Mouse (Mus musculus) embryonic facial prominence, embryonic 11.5 days (tissue): ENCODE measurements at regions not wholly inside any gene's neighbourhood (a gene's known extent, or its start where the extent isn't known, plus 50 kb on each side); places are given as distances from the start of the nearest gene placed in this dataset.

Experiments used
- ATAC-seq: fragments of 200-750 bp; cut with Nextera tagmentation; replicated peaks from 2 replicates; pipeline ENCODE4 v1.8.0; 2017; ENCODE audit warnings: low read depth; ENCODE audit not compliant: insufficient number of reproducible peaks, low FRiP score, low TSS enrichment
- DNase-seq: peaks from one replicate; pipeline ENCODE4 v3.0.0-alpha.2; 2015; ENCODE audit warnings: low spot score
- H3K27ac ChIP-seq: fragments of 300-500 bp; sonication (generic); replicated peaks from 2 replicates; pipeline ENCODE4 v1.5.1; 2014; ENCODE audit warnings: mild to moderate bottlenecking, low read depth, low read length, control low read depth
- H3K27me3 ChIP-seq: fragments of 300-500 bp; sonication (generic); 2 replicates; pipeline ENCODE4 v1.6.1; 2014; ENCODE audit warnings: mild to moderate bottlenecking, low read length, moderate library complexity, mixed read lengths; ENCODE audit not compliant: control insufficient read depth, insufficient read depth
- H3K36me3 ChIP-seq: fragments of 300-500 bp; sonication (generic); replicated peaks from 2 replicates; pipeline ENCODE4 v1.6.1; 2014; ENCODE audit warnings: low read depth, mild to moderate bottlenecking, low read length, moderate library complexity, mixed read lengths; ENCODE audit not compliant: control insufficient read depth, insufficient read depth
- H3K4me1 ChIP-seq: fragments of 300-500 bp; sonication (generic); 2 replicates; pipeline ENCODE4 v1.6.1; 2014; ENCODE audit warnings: low read length, mixed read lengths; ENCODE audit not compliant: control insufficient read depth, insufficient read depth
- H3K4me2 ChIP-seq: fragments of 300-500 bp; sonication (generic); 2 replicates; pipeline ENCODE4 v1.6.1; 2014; ENCODE audit warnings: low read depth, mild to moderate bottlenecking, control low read depth, low read length, moderate library complexity
- H3K4me3 ChIP-seq: fragments of 300-500 bp; sonication (generic); 2 replicates; pipeline ENCODE4 v1.5.1; 2014; ENCODE audit warnings: low read depth, low read length, control low read depth
- H3K9ac ChIP-seq: fragments of 300-500 bp; sonication (generic); replicated peaks from 2 replicates; pipeline ENCODE4 v1.6.1; 2014; ENCODE audit warnings: mild to moderate bottlenecking, control low read depth, low read length
- H3K9me3 ChIP-seq: fragments of 300-500 bp; sonication (generic); replicated peaks from 2 replicates; pipeline ENCODE4 v1.6.1; 2016; ENCODE audit warnings: mild to moderate bottlenecking, low read length, inconsistent platforms, mixed read lengths; ENCODE audit not compliant: control insufficient read depth
- WGBS: fragments of 180-500 bp; shearing (Covaris S2); extraction: QIAGEN DNeasy Blood & Tissue Kit; methylation state at CpG from one replicate; pipeline ENCODE4 v1.1.7; 2014; 5-methylcytosine and 5-hydroxymethylcytosine counted together

- Histone ChIP-seq H3K4me2 (no peak overlapping the region), H3K27me3 (no peaks in the 10 kb centered on the region), H3K27ac (no peak overlapping the region), H3K9ac (no peak overlapping the region), H3K36me3 (no peaks in the 10 kb centered on the region), H3K4me3 (no peak overlapping the region), H3K9me3 (no peaks in the 10 kb centered on the region), H3K4me1 (no peaks in the 10 kb centered on the region)
- ATAC-seq (no peak), DNase-seq (no peak)
- WGBS = 91% methylated on average over 5 of the region's 5 CpGs
These were observed 85.6 kb upstream of the Tbx3 start for GRCm38 (mm10) chr5:119584914-119585313.

GRCm38 (mm10) chr5:119586391-119587058 lies 83.9 kb upstream of the Tbx3 start:
- no peaks in the 10 kb centered on the region for H3K9me3 ChIP-seq
- H3K4me1 ChIP-seq = no peaks in the 10 kb centered on the region
- DNase-seq = no peak
- H3K27me3 ChIP-seq = no peaks in the 10 kb centered on the region
- no peak overlapping the region for H3K4me3 ChIP-seq
- H3K36me3 ChIP-seq = no peaks in the 10 kb centered on the region
- no peak overlapping the region for H3K27ac ChIP-seq
- H3K9ac ChIP-seq = no peak overlapping the region
- no peak overlapping the region for H3K4me2 ChIP-seq
- no peak for ATAC-seq
- WGBS = 85% methylated on average over 11 of the region's 12 CpGs

GRCm38 (mm10) chr5:119587239-119587811 lies 83.1 kb upstream of the Tbx3 start:
- WGBS = 52% methylated on average over 12 of the region's 12 CpGs
- Histone ChIP-seq H3K27ac (no peak overlapping the region), H3K36me3 (no peaks in the 10 kb centered on the region), H3K9me3 (no peaks in the 10 kb centered on the region), H3K4me2 (no peak overlapping the region), H3K27me3 (no peaks in the 10 kb centered on the region), H3K4me3 (no peak overlapping the region), H3K4me1 (no peaks in the 10 kb centered on the region), H3K9ac (no peak overlapping the region)
- DNase-seq (no peak), ATAC-seq (no peak)

GRCm38 (mm10) chr5:119588340-119589272 lies 81.9 kb upstream of the Tbx3 start:
- ATAC-seq = no peak

GRCm38 (mm10) chr5:119591271-119591670 lies 79.2 kb upstream of the Tbx3 start:
- Histone ChIP-seq H3K4me2 (no peak overlapping the region), H3K36me3 (no peaks in the 10 kb centered on the region), H3K4me3 (no peak overlapping the region), H3K9me3 (no peaks in the 10 kb centered on the region), H3K27me3 (no peaks in the 10 kb centered on the region), H3K9ac (no peak overlapping the region), H3K4me1 (no peaks in the 10 kb centered on the region), H3K27ac (no peak overlapping the region)
- no peak for DNase-seq
- ATAC-seq = no peak
- 78% methylated on average over 5 of the region's 5 CpGs for WGBS

More at GRCm38 (mm10) chr5:119588340-119589272, 81.9 kb upstream of the Tbx3 start:
- Histone ChIP-seq H3K27ac (no peak overlapping the region), H3K4me1 (no peaks in the 10 kb centered on the region), H3K36me3 (no peaks in the 10 kb centered on the region), H3K27me3 (no peaks in the 10 kb centered on the region), H3K4me3 (no peak overlapping the region), H3K9me3 (no peaks in the 10 kb centered on the region), H3K9ac (no peak overlapping the region), H3K4me2 (no peak overlapping the region)
- DNase-seq = no peak
- WGBS = 18% methylated on average over 9 of the region's 9 CpGs

- DNase-seq = no peak
- H3K4me3 ChIP-seq = no peak overlapping the region
- H3K9ac ChIP-seq = no peak overlapping the region
- H3K27ac ChIP-seq = no peak overlapping the region
- H3K4me2 ChIP-seq = no peak overlapping the region
- H3K36me3 ChIP-seq = no peaks in the 10 kb centered on the region
- H3K9me3 ChIP-seq = no peaks in the 10 kb centered on the region
- no peaks in the 10 kb centered on the region for H3K27me3 ChIP-seq
- no peak for ATAC-seq
- no peaks in the 10 kb centered on the region for H3K4me1 ChIP-seq
- 80% methylated on average over 10 of the region's 10 CpGs for WGBS
These were observed 77.6 kb upstream of the Tbx3 start for GRCm38 (mm10) chr5:119592891-119593290.

- DNase-seq (no peak), ATAC-seq (no peak)
- H3K4me2 ChIP-seq = no peak overlapping the region
- no peaks in the 10 kb centered on the region for H3K36me3 ChIP-seq
- no peak overlapping the region for H3K4me3 ChIP-seq
- H3K27me3 ChIP-seq = no peaks in the 10 kb centered on the region
- 88% methylated on average over 8 of the region's 8 CpGs for WGBS
- H3K27ac ChIP-seq = no peak overlapping the region
- H3K9me3 ChIP-seq = no peaks in the 10 kb centered on the region
- no peak overlapping the region for H3K9ac ChIP-seq
- no peaks in the 10 kb centered on the region for H3K4me1 ChIP-seq
These were observed 75.9 kb upstream of the Tbx3 start for GRCm38 (mm10) chr5:119594541-119594940.
